8 mouse cellular contexts compared by ENCODE assay signal in genomic region chr14:102994662-102995561, GRCm38 (mm10). TPM values are rescaled to one million over a fixed set of nuclear protein-coding genes. Genes with fewer than 3 reads are reported as not detected.
DNase-seq lines count a peak whose midpoint lies in the region; ATAC-seq lines count a peak whose summit lies in the region.

No protein-coding gene starts in this region.

- no peaks in the 10 kb centered on the region for H3K36me3 ChIP-seq in midbrain, embryonic 16.5 days (ENCODE audit: control insufficient read depth, insufficient read depth, low read length)

- H3K4me2 ChIP-seq in midbrain, embryonic 16.5 days (ENCODE audit: low read length) = no peak overlapping the region

- DNase-seq in 3T3-L1 (ENCODE audit: low read depth, low spot score) = peak; percentile 83
- DNase-seq in adrenal gland, adult (ENCODE audit: inconsistent age in 2 of 2, low spot score in 1 of 2) = peak; percentile 67 to 93
- DNase-seq in embryo, embryonic 10.5 days (ENCODE audit: low spot score) = peak; percentile 96
- peak; percentile 35 to 73 for DNase-seq in gastrocnemius, postnatal 36 days
- DNase-seq in kidney, adult 11 months = peak; percentile 54
- DNase-seq in left cerebral cortex, postnatal 36 days (ENCODE audit: low spot score in 2 of 2) = peak; percentile 62 to 70
- DNase-seq in spleen, postnatal 10 days (ENCODE audit: low spot score in 2 of 2) = peak; percentile 48 to 72

- no peak overlapping the region for H3K27ac ChIP-seq in midbrain, embryonic 16.5 days (ENCODE audit: low read length)

- WGBS in midbrain, embryonic 16.5 days = 18% methylated on average over 6 of the region's 6 CpGs

- ATAC-seq in midbrain, embryonic 16.5 days = peak; percentile 92

- no peaks in the 10 kb centered on the region for H3K4me1 ChIP-seq in midbrain, embryonic 16.5 days (ENCODE audit: control insufficient read depth, insufficient read depth, low read length)

- no peak overlapping the region for H3K4me3 ChIP-seq in midbrain, embryonic 16.5 days (ENCODE audit: low read depth, low read length)

- no peak overlapping the region for H3K9ac ChIP-seq in midbrain, embryonic 16.5 days (ENCODE audit: low read depth, low read length)

- no peaks in the 10 kb centered on the region for H3K9me3 ChIP-seq in midbrain, embryonic 16.5 days (replicated peaks; ENCODE audit: control insufficient read depth, low read length, poor library complexity, severe bottlenecking)

- no peaks in the 10 kb centered on the region for H3K27me3 ChIP-seq in midbrain, embryonic 16.5 days (ENCODE audit: control insufficient read depth, insufficient read depth, low read depth, low read length)

- intact Hi-C loops in gastrocnemius, postnatal 36 days (cut with DNase I) = loop anchor here (5.0 kb wide), 1 partner anchor 198 kb away; no protein-coding TSS in a partner anchor
- intact Hi-C loops in left cerebral cortex, postnatal 36 days (cut with DNase I) = loop anchor here (5.0 kb wide), 1 partner anchor 1213 kb away; no protein-coding TSS in a partner anchor

RNA-seq across cellular contexts. Expression of gene Kctd12, which starts 12.5 kb away (rescaled TPM):
- total RNA-seq in gastrocnemius, postnatal 36 days (2021) = 1 to 10 TPM; 7.1 to 7.3 TPM
- total RNA-seq in left cerebral cortex, postnatal 36 days (2021) = 10 to 100 TPM; 42.4 to 48.6 TPM
- 15.7 and 17.0 TPM in 2 replicates for polyA plus RNA-seq in midbrain, embryonic 16.5 days (2015; fragmentation: Nextera tagmentation; extraction: Ambion mirVana)

RNA-seq across cellular contexts. Expression of gene Acod1, which starts 51.9 kb away (rescaled TPM):
- not detected for total RNA-seq in gastrocnemius, postnatal 36 days (2021)
- total RNA-seq in left cerebral cortex, postnatal 36 days (2021) = not detected
- not detected in 2 replicates for polyA plus RNA-seq in midbrain, embryonic 16.5 days (2015; fragmentation: Nextera tagmentation; extraction: Ambion mirVana)

Comparison
In these comparisons a context has a peak if more than half of its experiments do, and no peak if none do; other contexts are left out.
1. RNA of gene Kctd12, which starts 12.5 kb away (total RNA-seq): 42.4 to 48.6 TPM in left cerebral cortex, postnatal 36 days; 7.1 to 7.3 TPM in gastrocnemius, postnatal 36 days; every median in the first group is over 4 times any median in the second.
2. Peak in every context shown above with its lines, with median percentiles within 50 percentile points of each other: DNase-seq.